Mouse (Mus musculus): Measurements from ENCODE around the gene E4f1.
A peak's percentile ranks its signal among the peaks of the same experiment; 100 is the strongest.
"Not testable (repeated sequence)": the region's sequence is repeated elsewhere in the genome, so short reads cannot be mapped to it uniquely, and the experiment has no call there.

E4f1 gene

GRCm38 (mm10) chr17:24455523-24456206, 14.4 kb downstream of the E4f1 start:
- not testable (repeated sequence) for DNase-seq (ENCODE audit: low spot score)

GRCm38 (mm10) chr17:24454756-24455522, 15.2 kb downstream of the E4f1 start:
- DNase-seq (ENCODE audit: low spot score), result peak; percentile 99

GRCm38 (mm10) chr17:24454218-24454755, 15.8 kb downstream of the E4f1 start:
- peak; percentile 57 for DNase-seq (ENCODE audit: low spot score)

GRCm38 (mm10) chr17:24453372-24453771, 16.7 kb downstream of the E4f1 start:
- no peak for DNase-seq (ENCODE audit: low spot score)

GRCm38 (mm10) chr17:24451220-24451619, 18.9 kb downstream of the E4f1 start:
- DNase-seq (ENCODE audit: low spot score), result no peak

- DNase-seq (ENCODE audit: low spot score), result no peak
Observed at GRCm38 (mm10) chr17:24449507-24449906, 20.6 kb downstream of the E4f1 start.

GRCm38 (mm10) chr17:24446590-24446989, 23.5 kb downstream of the E4f1 start:
- no peak for DNase-seq (ENCODE audit: low spot score)

GRCm38 (mm10) chr17:24443409-24443808, 26.7 kb downstream of the E4f1 start:
- no peak for DNase-seq (ENCODE audit: low spot score)

GRCm38 (mm10) chr17:24442632-24443155, 27.4 kb downstream of the E4f1 start, which contains the start of gene Dnase1l2:
Gene Dnase1l2 (minus strand): TSS chr17:24443105.
- DNase-seq (ENCODE audit: low spot score), result no peak

- no peak for DNase-seq (ENCODE audit: low spot score)
Observed at GRCm38 (mm10) chr17:24442107-24442506, 28.0 kb downstream of the E4f1 start.

GRCm38 (mm10) chr17:24441148-24441547, 29.0 kb downstream of the E4f1 start:
- no peak for DNase-seq (ENCODE audit: low spot score)

- no peak for DNase-seq (ENCODE audit: low spot score)
Observed at GRCm38 (mm10) chr17:24440377-24440776, 29.7 kb downstream of the E4f1 start.

- DNase-seq (ENCODE audit: low spot score), result peak; percentile 61
Observed at GRCm38 (mm10) chr17:24437016-24437415, 33.1 kb downstream of the E4f1 start.

- DNase-seq (ENCODE audit: low spot score), result no peak
Observed at GRCm38 (mm10) chr17:24429201-24429983, 40.7 kb downstream of the E4f1 start.

GRCm38 (mm10) chr17:24427170-24427557, 42.9 kb downstream of the E4f1 start:
- peak; percentile 32 for DNase-seq (ENCODE audit: low spot score)

- DNase-seq (ENCODE audit: low spot score), result peak; percentile 88
Observed at GRCm38 (mm10) chr17:24426471-24427169, 43.5 kb downstream of the E4f1 start, which contains the start of gene Eci1. Gene Eci1 (plus strand): TSS chr17:24426641.

GRCm38 (mm10) chr17:24425905-24426304, 44.2 kb downstream of the E4f1 start:
- DNase-seq (ENCODE audit: low spot score), result no peak

GRCm38 (mm10) chr17:24425326-24425725, 44.8 kb downstream of the E4f1 start:
- not testable (repeated sequence) for DNase-seq (ENCODE audit: low spot score)

GRCm38 (mm10) chr17:24424489-24424888, 45.6 kb downstream of the E4f1 start:
- no peak for DNase-seq (ENCODE audit: low spot score)

- DNase-seq (ENCODE audit: low spot score), result no peak
Observed at GRCm38 (mm10) chr17:24423114-24423513, 47.0 kb downstream of the E4f1 start.

- no peak for DNase-seq (ENCODE audit: low spot score)
Observed at GRCm38 (mm10) chr17:24416051-24416652, 54.0 kb downstream of the E4f1 start.

All from c-Kit-positive CD71-positive TER-119-positive erythroid progenitor cells, embryonic 14.5 days (primary cell).